Mouse (Mus musculus) brain, adult 2 months (tissue): Measurements from ENCODE around the gene Gm5431.
"Not testable (repeated sequence)": the region's sequence is repeated elsewhere in the genome, so short reads cannot be mapped to it uniquely, and the experiment has no call there.

Experiments used
- DNase-seq: peaks from one replicate; pipeline ENCODE4 v3.0.0; 2011; ENCODE audit warnings: low read depth, low spot score

The Gm5431 gene

DNA sequence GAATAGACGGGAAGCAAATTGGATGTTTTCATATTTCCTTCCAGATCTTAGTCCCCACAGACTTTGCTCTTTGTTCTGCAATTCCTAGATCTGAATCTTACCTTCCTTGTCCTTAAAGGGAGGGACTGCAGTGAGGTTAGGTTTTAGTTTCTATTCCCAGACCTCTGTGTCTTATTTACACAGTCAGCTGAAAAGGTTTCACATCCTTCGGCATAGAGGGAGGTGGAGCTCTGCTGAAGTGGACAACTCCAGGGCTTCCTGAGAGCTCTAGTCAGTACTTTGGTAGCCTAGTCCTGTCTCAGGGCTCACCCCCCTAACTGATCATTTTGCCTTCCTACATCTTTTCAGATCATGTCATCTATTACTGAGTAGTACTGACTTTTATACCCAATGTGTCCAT, at the start of gene Gm5431:
Gene Gm5431, minus strand, starts transcription at position 194 of the 400 bp plus-strand sequence.
- DNase-seq = peak; percentile 2

DNA sequence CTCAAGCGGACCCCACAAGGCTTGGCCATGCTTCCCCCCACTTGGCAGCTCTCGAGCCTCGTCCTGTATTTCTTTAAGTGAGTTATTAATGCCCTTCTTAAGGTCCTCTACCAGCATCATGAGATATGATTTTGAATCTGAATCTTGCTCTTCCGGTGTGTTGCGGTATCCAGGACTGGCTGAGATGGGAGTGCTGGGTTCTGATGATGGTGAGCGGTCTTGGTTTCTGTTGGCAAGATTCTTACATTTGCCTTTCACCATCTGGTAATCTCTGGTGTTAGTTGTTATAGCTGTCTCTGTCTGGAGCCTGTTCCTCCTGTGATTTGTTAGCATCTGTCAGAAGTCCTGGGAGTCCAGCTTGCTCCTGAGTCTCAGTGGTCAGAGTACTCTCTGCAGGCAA, 44.1 kb upstream of the Gm5431 start, which contains the start of gene Psme2b:
Gene Psme2b, minus strand, starts transcription at position 101 of the 400 bp plus-strand sequence.
- DNase-seq = not testable (repeated sequence)

DNA sequence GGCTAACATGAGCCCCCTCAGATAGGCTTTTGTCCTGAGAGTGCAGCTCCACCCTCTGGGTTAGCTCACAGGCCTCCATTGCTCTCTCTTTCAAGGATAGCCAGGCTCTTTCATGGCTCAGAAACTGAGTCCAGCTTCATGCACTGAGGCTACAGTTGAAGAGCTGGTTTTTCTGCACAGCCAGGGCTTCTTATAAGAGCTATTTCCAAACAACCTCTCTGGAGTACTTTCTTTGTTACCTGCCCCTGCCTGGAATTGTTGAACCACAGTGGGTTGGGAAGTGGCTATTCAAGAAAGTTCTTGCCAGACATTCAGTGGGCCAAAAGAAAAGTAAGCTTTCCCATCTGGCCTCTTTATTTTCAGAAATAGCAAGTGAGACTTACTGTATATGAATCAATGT, 37.3 kb upstream of the Gm5431 start:
- DNase-seq = not testable (repeated sequence)

DNA sequence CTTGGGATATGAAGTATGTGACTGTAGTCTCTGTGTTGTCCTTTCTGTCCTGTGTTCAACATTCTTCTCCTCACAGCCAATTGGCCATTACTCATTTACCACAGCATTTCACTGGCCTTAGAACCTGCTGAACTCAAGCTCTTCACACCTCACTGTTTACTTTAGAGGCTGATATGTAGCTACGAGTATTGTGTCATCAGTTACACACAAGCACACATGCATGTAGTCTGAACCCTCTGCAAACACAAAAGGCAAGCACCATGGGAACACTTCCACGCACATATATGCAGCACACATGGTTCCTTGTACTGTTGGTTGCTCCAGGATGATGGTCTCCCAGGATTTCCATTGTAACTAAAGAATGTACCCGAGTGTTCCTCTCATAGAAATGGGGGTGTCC, 33.3 kb upstream of the Gm5431 start:
- not testable (repeated sequence) for DNase-seq

DNA sequence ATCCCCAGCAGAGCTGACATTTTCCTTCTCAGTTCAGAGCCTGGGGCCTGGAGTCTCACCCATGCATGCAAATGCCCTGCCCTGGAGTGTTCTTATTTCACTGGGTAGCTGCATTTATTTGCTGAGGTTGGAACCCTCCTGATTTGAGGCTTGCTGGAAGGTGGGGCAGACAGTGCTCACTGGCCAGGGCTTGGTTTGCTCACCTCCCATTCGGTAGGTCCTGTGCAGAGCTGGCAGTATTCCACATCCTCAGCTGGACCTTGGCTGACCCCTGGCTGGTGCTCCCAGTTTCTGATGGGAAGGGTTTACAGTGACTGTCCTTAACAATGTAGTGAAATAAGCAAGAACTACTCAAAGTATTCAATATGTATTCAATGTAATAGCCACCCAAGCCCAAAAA, 31.9 kb upstream of the Gm5431 start:
- not testable (repeated sequence) for DNase-seq

DNA sequence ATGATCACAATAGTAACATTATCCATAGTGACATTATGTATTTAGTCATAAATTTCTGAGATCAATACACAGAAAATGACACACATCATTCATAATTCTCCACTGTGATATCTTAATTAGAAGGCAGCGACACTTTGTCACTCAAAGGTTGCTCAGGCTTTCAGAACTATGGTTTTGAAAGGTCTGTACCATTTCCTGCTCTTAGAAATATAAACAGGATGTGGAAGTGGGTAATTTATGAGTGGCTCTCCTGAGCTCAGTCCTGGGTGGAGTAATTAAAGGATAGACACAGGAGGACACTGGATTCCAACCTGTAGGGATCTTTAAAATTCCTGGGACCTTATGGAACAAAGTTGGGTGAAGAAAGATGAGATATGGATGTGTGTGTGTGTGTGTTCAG, 31.4 kb upstream of the Gm5431 start:
- DNase-seq = not testable (repeated sequence)

DNA sequence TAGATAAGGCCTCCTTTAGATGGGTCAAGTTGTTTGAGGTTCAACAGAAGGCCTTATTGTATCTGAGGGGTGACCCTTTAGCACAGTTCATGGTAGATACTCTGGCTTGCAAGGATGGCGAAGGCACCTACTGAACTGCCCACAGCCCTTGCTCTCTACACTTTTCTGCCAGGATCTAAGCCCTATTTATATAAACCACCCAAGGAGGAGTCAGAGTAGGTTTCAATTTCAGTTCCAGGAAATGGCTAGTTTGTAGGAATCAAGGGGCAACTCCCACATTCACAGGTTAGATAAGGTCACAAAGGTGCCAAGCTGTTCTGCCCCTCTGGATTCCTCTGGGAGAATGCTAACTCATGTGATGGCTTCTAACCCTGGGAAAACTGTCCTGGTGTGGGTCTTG, 26.1 kb upstream of the Gm5431 start:
- not testable (repeated sequence) for DNase-seq

DNA sequence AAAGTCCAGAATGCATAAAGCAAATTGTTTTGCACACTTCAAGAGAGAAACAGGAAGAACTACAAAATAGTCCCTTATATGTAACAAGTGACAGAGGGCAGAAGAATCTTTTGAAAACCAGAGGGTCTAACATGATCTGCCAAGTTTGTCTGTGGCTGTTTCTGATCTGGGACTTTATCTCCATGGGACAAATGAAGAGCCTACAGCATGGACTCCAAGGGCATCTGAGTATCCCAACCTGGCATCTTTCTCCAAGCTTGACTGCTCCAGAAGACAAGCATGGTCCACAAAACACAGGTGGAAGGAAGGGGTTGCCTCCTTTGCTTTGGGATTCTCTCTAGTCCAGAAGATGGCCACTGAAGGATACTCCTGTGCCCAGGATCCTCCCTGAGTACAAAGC, 24.4 kb upstream of the Gm5431 start:
- not testable (repeated sequence) for DNase-seq

DNA sequence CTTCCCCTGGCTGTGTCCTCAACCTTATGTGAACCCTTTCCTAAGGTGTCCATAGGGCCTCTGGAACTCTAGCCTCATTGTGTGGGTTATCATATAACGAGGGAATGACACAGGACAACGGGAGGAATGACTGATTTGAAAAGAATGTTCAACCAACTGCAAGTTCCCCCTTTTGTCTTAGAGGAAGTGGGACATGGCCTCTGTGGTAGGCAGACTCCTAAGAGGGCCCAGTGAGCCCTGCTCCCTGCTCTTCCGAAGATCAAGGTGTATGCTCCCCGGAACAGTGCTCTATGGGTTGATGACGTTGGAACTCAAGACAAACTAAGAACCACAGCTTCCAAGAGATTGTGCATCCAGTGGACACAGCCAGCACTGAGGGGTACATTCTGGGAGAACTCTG, 21.8 kb upstream of the Gm5431 start:
- DNase-seq = not testable (repeated sequence)

DNA sequence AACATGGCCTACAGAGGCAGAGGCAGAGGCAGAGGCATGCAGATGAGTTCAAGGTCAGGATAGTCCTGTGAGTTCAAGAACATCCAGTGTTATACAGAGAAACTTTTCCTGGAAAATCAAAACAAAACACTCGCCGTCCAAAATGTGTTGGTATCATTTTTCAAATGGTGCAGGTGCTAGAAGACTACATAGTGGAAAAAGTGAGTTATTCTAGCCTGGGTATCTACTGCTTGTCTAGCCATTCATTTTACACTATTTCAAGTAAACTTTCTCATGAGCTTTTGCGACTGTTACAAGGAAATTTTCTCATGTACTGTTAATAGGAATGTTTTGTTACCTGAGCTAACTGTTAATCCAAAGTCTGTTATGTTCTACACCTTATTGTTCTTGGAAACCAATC, 16.4 kb upstream of the Gm5431 start:
- no peak for DNase-seq

DNA sequence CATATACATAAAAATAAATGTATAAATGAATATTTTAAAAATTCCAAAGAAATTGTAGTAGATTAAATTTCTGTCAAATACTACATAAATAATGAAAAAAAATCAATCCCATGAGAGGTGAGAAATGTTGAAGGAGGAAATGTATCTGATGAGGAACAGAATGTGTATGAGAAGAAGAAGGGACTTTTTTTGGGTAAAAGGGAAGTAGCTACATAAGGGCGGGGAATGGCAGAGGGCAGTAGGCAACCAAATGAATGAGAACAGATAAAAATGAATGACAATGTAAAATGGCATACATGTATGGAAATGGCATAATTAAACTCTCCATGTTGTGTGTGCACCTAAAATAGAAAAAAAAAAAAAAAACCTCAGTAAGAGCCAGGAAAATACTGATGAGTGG, 11.6 kb upstream of the Gm5431 start:
- DNase-seq = no peak

DNA sequence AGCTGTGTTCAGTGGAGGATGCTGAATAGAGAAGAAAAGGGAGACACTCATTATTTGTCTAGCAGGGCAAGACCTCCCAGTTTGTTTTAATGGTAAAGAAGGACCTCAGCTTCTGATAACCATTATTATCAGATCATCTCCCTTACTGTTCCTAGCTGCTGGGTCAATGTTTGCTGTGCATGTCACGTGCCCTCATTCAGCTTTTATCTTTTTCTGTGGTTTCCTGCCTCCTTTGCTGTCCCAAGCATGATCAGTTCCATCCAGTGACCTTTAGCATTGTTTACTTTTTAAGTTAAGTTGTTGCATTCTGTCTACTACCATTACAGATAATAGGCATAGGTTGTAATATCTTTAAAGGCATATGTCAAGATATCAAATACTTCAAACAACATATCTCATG, 6.4 kb upstream of the Gm5431 start:
- no peak for DNase-seq

DNA sequence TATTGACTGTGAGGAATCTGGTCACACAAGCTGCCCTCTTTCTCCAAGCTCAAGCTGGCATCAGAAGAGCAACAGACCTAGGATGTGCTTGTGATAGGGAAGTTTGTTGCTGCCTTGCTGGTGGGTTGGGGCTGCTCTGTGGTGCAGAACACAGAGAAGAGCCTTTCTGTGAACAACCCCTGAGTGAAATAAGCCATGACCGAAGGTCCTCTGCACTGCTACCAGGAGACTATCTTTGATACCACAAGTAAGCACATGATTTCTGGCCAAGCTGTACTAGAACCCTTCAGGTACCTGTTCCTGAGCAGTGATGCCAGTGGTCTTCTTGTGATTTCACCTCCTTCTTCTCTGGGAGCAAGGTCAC, 465 bp downstream of the Gm5431 start:
- DNase-seq = not testable (repeated sequence)

DNA sequence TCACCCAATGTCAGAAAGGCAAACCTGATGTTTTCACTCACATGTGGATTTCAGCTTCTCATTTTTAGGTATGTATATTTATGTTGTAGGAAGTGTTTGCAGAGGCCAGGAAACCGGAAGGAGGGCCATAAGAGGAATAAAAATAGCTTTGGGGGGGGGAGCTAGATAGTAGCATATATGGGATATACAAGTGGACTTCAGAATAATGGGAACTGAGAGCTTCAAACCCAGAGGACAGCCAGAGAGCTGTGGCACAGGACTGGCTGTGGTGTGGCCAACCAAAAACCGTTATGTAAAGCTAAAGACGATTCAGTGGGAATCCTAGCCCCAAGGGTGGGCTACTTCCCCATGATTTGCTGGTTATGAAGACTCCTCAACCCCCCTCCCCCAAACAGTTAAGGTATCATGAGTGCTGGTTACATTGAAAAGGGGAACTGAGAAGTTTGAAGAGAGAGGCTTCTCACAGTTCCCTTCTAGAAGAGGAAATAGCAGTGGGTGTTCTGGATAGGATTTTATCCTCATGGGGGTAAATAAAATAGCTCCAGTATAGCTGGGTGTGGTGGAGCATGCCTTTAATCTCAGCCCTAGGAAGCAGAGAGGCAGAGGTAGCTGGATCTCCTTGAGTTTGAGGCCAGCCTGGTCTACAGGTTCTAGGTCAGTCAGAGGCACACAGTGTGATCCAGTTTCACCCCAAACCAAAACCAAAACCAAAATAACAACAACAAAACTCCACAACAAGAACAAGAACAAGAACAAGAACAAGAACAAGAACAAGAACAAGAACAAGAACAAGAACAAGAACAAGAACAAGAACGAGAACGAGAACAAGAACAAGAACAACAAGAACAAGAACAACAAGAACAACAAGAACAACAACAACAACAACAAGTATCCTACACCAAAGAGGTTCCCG, 1.1 kb downstream of the Gm5431 start:
- not testable (repeated sequence) for DNase-seq

DNA sequence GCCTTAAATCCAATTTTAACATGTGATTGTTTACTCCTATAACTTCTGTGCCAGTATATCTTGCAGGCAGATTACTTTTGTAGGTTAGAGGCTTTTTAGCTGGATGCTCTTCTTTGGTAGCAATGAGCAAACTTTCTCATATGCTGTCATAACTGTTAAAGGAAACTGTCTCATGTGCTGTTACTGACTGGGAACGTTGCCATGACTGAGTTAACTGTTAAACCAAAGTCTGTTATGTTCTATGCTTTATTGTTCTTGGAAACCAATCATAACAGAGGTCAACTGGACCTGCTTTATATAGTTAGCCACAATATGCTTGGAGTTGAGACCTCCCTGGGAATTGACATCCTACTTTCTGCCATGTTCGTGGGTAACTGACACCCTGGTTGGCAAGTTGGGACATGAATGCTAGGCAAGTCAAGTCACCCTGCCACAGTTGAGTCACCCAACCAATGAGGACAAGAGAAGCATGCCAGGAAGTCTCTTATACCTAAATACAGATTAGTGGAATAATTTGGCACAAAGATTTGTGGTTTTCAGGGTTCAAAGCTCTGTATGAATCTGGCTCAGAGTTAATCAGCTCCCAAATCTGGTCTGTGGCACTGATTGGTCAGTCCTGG, 3.1 kb downstream of the Gm5431 start:
- DNase-seq = no peak

DNA sequence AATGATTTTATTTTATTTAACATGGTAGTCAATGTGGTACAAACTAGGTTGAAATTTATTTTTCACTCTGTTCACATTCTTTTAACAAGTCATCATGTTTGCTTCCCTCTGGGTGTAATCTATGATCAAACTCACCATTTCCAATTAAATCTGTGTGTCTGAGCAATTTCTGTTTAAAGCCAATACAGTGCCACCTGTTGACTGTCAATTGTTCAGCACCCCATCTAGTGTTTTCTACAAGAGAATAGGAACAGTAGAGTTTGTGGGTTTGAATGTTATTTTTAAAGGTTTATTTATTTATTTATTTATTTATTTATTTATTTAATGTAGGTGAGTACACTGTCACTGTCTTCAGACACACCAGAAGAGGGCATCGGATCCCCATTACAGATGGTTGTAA, 25.3 kb downstream of the Gm5431 start:
- DNase-seq = no peak

DNA sequence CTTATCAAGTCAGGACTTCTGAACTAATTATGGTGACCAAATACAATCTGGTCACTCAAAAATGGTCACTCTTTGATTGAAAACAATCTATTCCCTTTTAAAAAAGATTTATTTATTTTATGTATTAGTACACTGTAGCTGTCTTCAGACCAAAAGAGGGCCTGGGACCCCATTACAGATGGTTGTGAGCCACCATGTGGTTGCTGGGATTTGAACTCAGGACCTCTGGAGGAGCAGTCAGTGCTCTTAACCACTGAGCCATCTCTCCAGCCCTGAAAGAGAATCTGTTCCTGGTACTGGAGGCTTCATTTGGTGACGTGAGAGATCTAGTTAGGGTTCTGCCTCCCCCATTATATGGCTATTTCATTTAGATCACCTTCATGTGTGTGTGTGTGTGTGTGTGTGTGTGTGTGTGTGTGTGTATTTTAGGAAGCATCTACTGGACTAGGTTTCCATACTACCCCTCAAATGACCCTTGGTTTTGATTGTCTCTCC, 26.6 kb downstream of the Gm5431 start:
- not testable (repeated sequence) for DNase-seq

DNA sequence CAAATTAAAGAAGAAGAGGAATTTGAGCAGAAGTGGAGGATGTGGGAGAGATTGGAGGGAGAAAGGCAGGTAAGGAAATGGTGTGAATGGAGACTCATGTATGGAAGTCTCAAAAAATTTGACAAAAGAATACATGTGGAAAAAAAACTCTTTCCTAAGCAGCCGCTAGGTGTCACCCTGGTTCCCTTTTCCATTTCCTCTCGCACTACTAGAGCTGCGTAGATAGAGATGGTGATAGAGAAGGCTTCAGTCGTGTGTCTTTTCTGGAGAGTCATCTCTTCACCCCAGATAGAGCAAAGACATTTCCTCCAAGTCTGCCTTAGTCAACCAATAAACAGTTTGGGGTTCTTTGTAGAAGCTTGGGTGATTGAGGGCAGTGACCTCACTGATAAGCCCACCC, 27.5 kb downstream of the Gm5431 start:
- DNase-seq = peak; percentile 82

DNA sequence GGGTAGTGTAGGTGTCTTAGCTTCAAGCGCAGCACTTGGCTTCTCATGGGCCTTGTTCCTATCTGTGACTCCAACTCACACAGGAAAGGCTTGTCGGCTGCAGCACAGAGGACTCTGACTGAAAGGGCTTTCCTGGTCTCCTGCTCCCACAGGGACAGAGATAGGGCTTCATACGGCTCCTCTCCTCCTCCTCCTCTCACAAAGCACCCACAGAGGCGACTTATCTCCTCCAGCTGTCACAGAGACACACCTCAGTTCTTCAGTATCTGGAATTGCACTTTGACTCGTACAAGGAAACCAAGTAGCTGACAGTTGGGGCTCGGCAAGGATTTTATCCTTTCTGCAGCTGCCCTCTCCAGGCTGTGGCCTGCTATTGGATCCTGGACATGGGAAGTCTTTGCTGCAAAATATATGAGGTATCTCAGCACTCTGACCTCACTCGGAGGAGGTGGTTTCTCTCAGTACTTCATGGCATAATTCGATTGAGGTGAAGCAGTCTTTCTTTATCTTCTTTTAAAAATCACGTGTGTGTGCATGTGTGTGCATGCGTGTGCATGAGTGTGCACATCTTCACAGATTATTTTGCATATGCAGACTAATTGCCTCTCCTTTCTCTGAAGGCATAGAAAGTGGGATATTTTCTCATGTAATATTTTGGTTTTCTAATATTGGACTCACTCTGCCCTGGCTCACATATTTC, 28.3 kb downstream of the Gm5431 start:
- no peak for DNase-seq

DNA sequence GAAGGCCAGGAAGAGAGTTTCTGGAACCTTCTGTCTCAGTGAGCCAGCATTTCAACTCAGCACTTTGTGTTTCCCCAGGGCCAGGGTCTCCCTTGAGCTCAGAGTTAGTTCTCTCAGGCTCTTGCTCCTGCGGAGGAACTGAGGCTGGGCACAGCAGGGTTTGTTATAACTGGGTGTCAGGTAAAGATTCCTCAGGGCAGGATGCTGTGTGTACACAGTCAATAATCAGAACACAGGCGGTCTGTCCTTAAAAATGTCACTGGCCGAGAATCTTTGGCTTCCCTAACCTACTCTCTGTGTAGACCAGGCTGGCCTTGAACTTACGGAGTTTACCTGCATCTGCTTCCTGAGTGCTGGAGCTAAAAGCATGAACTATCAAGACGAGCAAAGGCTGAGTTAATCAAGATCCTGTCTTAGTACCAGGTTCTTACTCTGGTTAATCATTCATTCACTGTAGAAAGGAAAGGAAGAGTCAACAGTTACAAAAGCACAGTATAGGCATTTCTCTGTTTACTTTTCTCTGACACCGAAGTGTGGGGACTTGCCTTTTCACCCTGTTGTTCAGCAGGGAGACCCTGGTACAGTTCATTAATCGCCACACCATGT, 29.2 kb downstream of the Gm5431 start:
- no peak for DNase-seq

DNA sequence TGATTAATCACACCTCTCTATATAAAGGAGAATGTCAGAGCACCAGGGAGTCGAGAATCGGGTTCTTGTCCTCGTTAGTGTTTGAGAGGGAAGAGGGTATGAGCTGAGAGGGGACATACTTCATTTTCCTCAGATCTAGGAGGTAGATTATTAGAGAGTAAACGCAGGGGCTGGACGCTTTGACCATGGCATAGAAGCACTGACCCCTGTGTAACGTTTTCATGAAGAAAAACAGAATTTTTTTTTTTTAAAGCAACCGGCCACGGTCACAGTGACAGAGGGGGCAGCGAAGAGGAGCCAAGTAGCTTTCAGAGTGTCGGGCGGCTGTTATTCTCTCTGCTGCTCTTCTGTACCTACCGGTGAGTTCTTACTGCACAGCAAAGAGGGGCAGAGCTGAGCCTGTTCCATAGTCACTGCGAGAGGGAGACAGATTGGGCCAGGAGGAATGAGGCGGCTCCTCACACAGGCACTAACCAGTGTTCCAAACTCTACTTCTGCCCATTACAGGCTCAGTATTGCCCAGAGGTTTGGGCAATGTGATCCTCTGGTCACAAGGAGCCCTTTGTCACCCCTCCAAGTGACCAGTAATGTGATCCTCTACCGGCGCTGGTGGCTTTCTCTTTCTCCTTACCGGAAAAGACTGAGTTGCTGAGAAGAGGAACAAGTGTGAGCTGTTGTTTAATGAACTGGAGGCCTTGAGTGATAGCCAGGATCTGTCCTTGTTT, 30.0 kb downstream of the Gm5431 start:
- DNase-seq = peak; percentile 74
